Mouse (Mus musculus): ENCODE results near the gene Col11a2.
"Not testable (repeated sequence)": the region's sequence is repeated elsewhere in the genome, so short reads cannot be mapped to it uniquely, and the experiment has no call there.

DNA sequence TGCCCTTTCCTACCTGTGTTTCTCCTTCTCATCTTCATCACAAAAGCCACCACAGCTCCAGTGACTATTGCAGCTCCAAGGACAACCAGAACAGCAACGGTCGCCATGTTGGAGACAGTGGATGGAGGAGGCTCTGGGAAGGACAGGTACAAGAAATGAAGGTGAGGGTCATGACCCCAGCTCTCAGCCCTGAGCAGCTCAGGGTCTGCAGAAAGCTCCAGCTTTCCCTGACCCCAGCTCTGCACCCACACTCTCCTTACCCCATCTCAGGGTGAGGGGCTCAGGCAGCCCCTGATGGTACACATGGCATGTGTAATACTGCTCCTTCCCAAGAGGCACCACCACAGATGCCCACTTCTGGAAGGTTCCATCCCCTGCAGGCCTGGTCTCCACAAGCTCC, 42.2 kb upstream of the Col11a2 start:
- TF ChIP-seq CTCF, POLR2A (IDR thresholded peaks at IDR 0.05; ENCODE audit: extremely low read depth, insufficient read depth, low read length): not testable (repeated sequence)

All from cortical plate, adult 2 months (tissue).